Mouse (Mus musculus): ENCODE results near the gene Tmbim4. TPM values are rescaled to one million over a fixed set of nuclear protein-coding genes. Genes with fewer than 3 reads are reported as not detected.
"Not testable (repeated sequence)": the region's sequence is repeated elsewhere in the genome, so short reads cannot be mapped to it uniquely, and the experiment has no call there.

The Tmbim4 gene
- polyA plus RNA-seq, 1 experiment from 2014 or later = 82.4 TPM

- H3K27ac ChIP-seq (replicated peaks) = no peak overlapping the region
- peak; percentile 15 for DNase-seq (ENCODE audit: low spot score)
- 0 out of 2 replicates have a peak, but pooled peaks cover 2% of the 10 kb centered on the region for H3K9me3 ChIP-seq
- peaks cover 11% of the 10 kb centered on the region for H3K4me1 ChIP-seq
- H3K4me3 ChIP-seq = peak overlapping the region; percentile 62
- WGBS = 72% methylated on average over 16 of the region's 16 CpGs
- H3K27me3 ChIP-seq (replicated peaks; ENCODE audit: low read depth, poor library complexity, severe bottlenecking) = peaks cover 42% of the 10 kb centered on the region
- no peaks in the 10 kb centered on the region for H3K36me3 ChIP-seq (replicated peaks)
These were observed 1.3 kb downstream of the Tmbim4 start for GRCm38 (mm10) chr10:120202467-120203250.

GRCm38 (mm10) chr10:120204591-120205210 lies 3.3 kb downstream of the Tmbim4 start:
- DNase-seq (ENCODE audit: low spot score) = no peak
- H3K27me3 ChIP-seq (replicated peaks; ENCODE audit: low read depth, poor library complexity, severe bottlenecking) = peaks cover 24% of the 10 kb centered on the region
- H3K4me1 ChIP-seq = peaks cover 17% of the 10 kb centered on the region
- 0 out of 2 replicates have a peak, but pooled peaks cover 2% of the 10 kb centered on the region for H3K9me3 ChIP-seq
- no peak overlapping the region for H3K4me3 ChIP-seq
- 83% methylated on average over 13 of the region's 13 CpGs for WGBS
- no peak overlapping the region for H3K27ac ChIP-seq (replicated peaks)
- H3K36me3 ChIP-seq (replicated peaks) = no peaks in the 10 kb centered on the region

- Histone ChIP-seq H3K27me3 (replicated peaks; ENCODE audit: low read depth, poor library complexity, severe bottlenecking) (no peaks in the 10 kb centered on the region), H3K36me3 (replicated peaks) (peaks cover 12% of the 10 kb centered on the region), H3K9me3 (no peaks in the 10 kb centered on the region; the same call in 1 of the 2 replicates), H3K4me3 (no peak overlapping the region), H3K4me1 (peaks cover 11% of the 10 kb centered on the region), H3K27ac (replicated peaks) (no peak overlapping the region)
- DNase-seq (ENCODE audit: low spot score) = no peak
- WGBS = 86% methylated on average over 8 of the region's 8 CpGs
These were observed 6.6 kb downstream of the Tmbim4 start for GRCm38 (mm10) chr10:120208015-120208414.

- DNase-seq (ENCODE audit: low spot score) = peak; percentile 91
- peak overlapping the region; percentile 71 for H3K27ac ChIP-seq (replicated peaks)
- peak overlapping the region; percentile 78 for H3K4me3 ChIP-seq
- H3K27me3 ChIP-seq (replicated peaks; ENCODE audit: low read depth, poor library complexity, severe bottlenecking) = no peaks in the 10 kb centered on the region
- no peaks in the 10 kb centered on the region; the same call in 1 of the 2 replicates for H3K9me3 ChIP-seq
- peaks cover 11% of the 10 kb centered on the region for H3K4me1 ChIP-seq
- WGBS = 5% methylated on average over 53 of the region's 53 CpGs
- H3K36me3 ChIP-seq (replicated peaks) = peaks cover 12% of the 10 kb centered on the region
These were observed 7.5 kb downstream of the Tmbim4 start for GRCm38 (mm10) chr10:120208575-120209538.

GRCm38 (mm10) chr10:120209539-120209925 lies 8.1 kb downstream of the Tmbim4 start:
- peak overlapping the region; percentile 78 for H3K4me3 ChIP-seq
- no peak overlapping the region for H3K27ac ChIP-seq (replicated peaks)
- no peaks in the 10 kb centered on the region; the same call in 1 of the 2 replicates for H3K9me3 ChIP-seq
- no peak for DNase-seq (ENCODE audit: low spot score)
- no peaks in the 10 kb centered on the region for H3K27me3 ChIP-seq (replicated peaks; ENCODE audit: low read depth, poor library complexity, severe bottlenecking)
- 77% methylated on average over 6 of the region's 6 CpGs for whole genome bisulfite sequencing
- H3K36me3 ChIP-seq (replicated peaks) = peaks cover 12% of the 10 kb centered on the region
- peaks cover 11% of the 10 kb centered on the region for H3K4me1 ChIP-seq

GRCm38 (mm10) chr10:120210096-120210495 lies 8.7 kb downstream of the Tmbim4 start:
- H3K4me1 ChIP-seq = peaks cover 11% of the 10 kb centered on the region
- H3K4me3 ChIP-seq = no peak overlapping the region
- 90% methylated on average over 3 of the region's 3 CpGs for WGBS
- no peaks in the 10 kb centered on the region; the same call in 1 of the 2 replicates for H3K9me3 ChIP-seq
- H3K27ac ChIP-seq (replicated peaks) = no peak overlapping the region
- no peak for DNase-seq (ENCODE audit: low spot score)
- peaks cover 12% of the 10 kb centered on the region for H3K36me3 ChIP-seq (replicated peaks)
- no peaks in the 10 kb centered on the region for H3K27me3 ChIP-seq (replicated peaks; ENCODE audit: low read depth, poor library complexity, severe bottlenecking)

GRCm38 (mm10) chr10:120217099-120217498 lies 15.7 kb downstream of the Tmbim4 start:
- H3K36me3 ChIP-seq (replicated peaks) = peaks cover 30% of the 10 kb centered on the region
- not testable (repeated sequence) for H3K4me3 ChIP-seq; H3K9me3 ChIP-seq; H3K4me1 ChIP-seq; H3K27me3 ChIP-seq (replicated peaks; ENCODE audit: low read depth, poor library complexity, severe bottlenecking); H3K27ac ChIP-seq (replicated peaks); DNase-seq (ENCODE audit: low spot score)
- 82% methylated on average over 1 of the region's 1 CpGs for WGBS

GRCm38 (mm10) chr10:120218996-120219395 lies 17.6 kb downstream of the Tmbim4 start:
- no peak overlapping the region for H3K27ac ChIP-seq (replicated peaks)
- 92% methylated on average over 10 of the region's 10 CpGs for WGBS
- H3K36me3 ChIP-seq (replicated peaks) = peaks cover 31% of the 10 kb centered on the region
- no peaks in the 10 kb centered on the region for H3K4me1 ChIP-seq
- no peaks in the 10 kb centered on the region for H3K27me3 ChIP-seq (replicated peaks; ENCODE audit: low read depth, poor library complexity, severe bottlenecking)
- H3K9me3 ChIP-seq = no peaks in the 10 kb centered on the region
- no peak for DNase-seq (ENCODE audit: low spot score)
- no peak overlapping the region for H3K4me3 ChIP-seq

- DNase-seq (ENCODE audit: low spot score) = no peak
- H3K27me3 ChIP-seq (replicated peaks; ENCODE audit: low read depth, poor library complexity, severe bottlenecking) = no peaks in the 10 kb centered on the region
- WGBS = 82% methylated on average over 14 of the region's 14 CpGs
These were observed 18.4 kb downstream of the Tmbim4 start for GRCm38 (mm10) chr10:120219578-120220359.

GRCm38 (mm10) chr10:120220776-120221175 lies 19.4 kb downstream of the Tmbim4 start:
- H3K9me3 ChIP-seq = no peaks in the 10 kb centered on the region
- no peak overlapping the region for H3K27ac ChIP-seq (replicated peaks)
- H3K4me3 ChIP-seq = no peak overlapping the region
- H3K27me3 ChIP-seq (replicated peaks; ENCODE audit: low read depth, poor library complexity, severe bottlenecking) = no peaks in the 10 kb centered on the region
- H3K36me3 ChIP-seq (replicated peaks) = peaks cover 33% of the 10 kb centered on the region
- 87% methylated on average over 7 of the region's 7 CpGs for WGBS
- DNase-seq (ENCODE audit: low spot score) = no peak
- H3K4me1 ChIP-seq = no peaks in the 10 kb centered on the region

More at GRCm38 (mm10) chr10:120219578-120220359, 18.4 kb downstream of the Tmbim4 start:
- Histone ChIP-seq H3K9me3 (no peaks in the 10 kb centered on the region), H3K4me1 (no peaks in the 10 kb centered on the region), H3K4me3 (no peak overlapping the region), H3K27ac (replicated peaks) (no peak overlapping the region), H3K36me3 (replicated peaks) (peaks cover 37% of the 10 kb centered on the region)

- peak; percentile 89 for DNase-seq (ENCODE audit: low spot score)
- Histone ChIP-seq H3K9me3 (no peaks in the 10 kb centered on the region), H3K27ac (replicated peaks) (peak within 1 kb of the TSS; percentile 87), H3K27me3 (replicated peaks; ENCODE audit: low read depth, poor library complexity, severe bottlenecking) (no peaks in the 10 kb centered on the region), H3K4me3 (peak within 1 kb of the TSS; percentile 100), H3K36me3 (replicated peaks) (peaks cover 44% of the 10 kb centered on the region), H3K4me1 (peaks cover 14% of the 10 kb centered on the region)
- WGBS = under 1% methylated on average over 57 of the region's 57 CpGs
These were observed 25.7 kb downstream of the Tmbim4 start, which contains the start of gene Llph for GRCm38 (mm10) chr10:120226871-120227661. TSS of gene Llph (plus strand) at chr10:120227070.

Measured in embryonic facial prominence, embryonic 10.5 days (tissue).